Mouse (Mus musculus) mouse trophoblast stem cell (cell line): ENCODE data around the gene Gm10352.
"Not testable (repeated sequence)": the region's sequence is repeated elsewhere in the genome, so short reads cannot be mapped to it uniquely, and the experiment has no call there.

ENCODE experiments used
- in situ Hi-C, 2 experiments: fragments of 300-500 bp; cut with MseI, MboI; formaldehyde crosslinking; loops; 2 replicates in 1 of 2; 3 replicates in 1 of 2; pipeline ENCODE4 v1.15.1; 2025

The Gm10352 gene

GRCm38 (mm10) chrY:2900689-2901088 lies at the start of gene Gm10352:
Gm10352 (plus strand) TSS chrY:2900989.
- in situ Hi-C loops = not testable (repeated sequence)

- in situ Hi-C loops = not testable (repeated sequence)
These were observed 31.5 kb downstream of the Gm10352 start, which contains the start of gene Gm29289 for GRCm38 (mm10) chrY:2932282-2932681. Gm29289 (plus strand) TSS chrY:2932582.
